Mouse (Mus musculus) MEL-GATA-1-ER (cell line): Measurements from ENCODE around the gene Clasp1.

Experiments
- DNase-seq: peaks from one replicate; pipeline ENCODE4 v3.0.0-alpha.2; 2012; ENCODE audit warnings: low read depth; ENCODE audit errors: extremely low read depth

Gene Clasp1

DNA sequence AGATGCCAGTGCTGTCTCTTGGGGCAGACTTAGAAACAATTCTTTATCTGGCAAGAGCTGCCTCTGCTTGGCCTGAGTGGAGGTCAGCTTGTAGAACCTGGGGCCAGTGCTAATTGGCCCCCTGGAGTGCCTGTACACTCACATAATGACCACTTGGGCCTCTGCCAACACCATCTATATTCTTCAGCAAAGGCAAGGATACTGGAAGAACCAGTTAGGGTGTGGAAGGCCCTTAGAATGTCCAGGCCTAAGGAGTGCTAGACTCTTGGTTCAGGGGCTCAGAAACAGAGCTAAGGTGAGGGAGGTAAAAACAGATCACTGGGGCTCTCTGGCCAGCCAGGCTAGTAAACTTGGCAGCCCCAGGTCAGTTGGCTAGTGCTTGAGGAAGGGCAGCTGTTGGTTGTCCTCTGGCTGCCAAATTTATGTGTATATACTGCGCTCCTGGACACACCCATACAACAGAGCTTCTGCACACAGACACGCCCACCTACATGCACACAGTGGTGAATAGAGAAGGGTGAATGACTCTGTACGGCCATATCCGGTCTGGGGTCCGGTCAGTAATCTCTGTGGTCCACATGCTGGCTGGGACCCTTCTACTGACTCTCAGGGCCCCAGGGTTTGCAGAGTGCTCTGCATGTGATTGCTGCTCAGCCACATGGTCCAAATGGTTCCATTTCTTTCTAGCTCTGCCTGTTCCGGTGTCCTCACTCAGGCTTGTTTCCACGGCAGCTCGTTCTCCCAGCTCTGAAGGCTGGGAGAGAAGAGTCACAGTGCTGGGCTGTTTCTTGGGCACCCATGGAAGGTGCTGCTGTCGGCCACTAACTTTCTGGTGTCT lies 261.3 kb downstream of the Clasp1 start:
- no peak for DNase-seq

DNA sequence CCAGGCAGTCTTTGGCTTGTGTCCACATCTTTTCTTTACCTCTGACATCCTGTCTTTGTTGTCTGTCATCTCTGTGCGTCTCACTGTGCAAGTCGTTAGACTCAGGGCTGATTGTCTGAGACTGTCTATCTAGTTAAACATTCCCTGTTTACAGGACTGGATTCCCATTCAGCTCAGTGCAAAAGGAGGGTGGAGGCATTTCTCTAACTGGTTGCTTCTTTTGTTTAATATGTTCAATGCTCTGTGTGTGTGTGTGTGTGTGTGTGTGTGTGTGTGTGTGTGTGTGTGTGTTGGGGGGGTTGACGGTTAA lies 261.9 kb downstream of the Clasp1 start:
- DNase-seq, result no peak

GRCm38 (mm10) chr1:118658716-118659115 lies 269.9 kb downstream of the Clasp1 start:
- no peak for DNase-seq

DNA sequence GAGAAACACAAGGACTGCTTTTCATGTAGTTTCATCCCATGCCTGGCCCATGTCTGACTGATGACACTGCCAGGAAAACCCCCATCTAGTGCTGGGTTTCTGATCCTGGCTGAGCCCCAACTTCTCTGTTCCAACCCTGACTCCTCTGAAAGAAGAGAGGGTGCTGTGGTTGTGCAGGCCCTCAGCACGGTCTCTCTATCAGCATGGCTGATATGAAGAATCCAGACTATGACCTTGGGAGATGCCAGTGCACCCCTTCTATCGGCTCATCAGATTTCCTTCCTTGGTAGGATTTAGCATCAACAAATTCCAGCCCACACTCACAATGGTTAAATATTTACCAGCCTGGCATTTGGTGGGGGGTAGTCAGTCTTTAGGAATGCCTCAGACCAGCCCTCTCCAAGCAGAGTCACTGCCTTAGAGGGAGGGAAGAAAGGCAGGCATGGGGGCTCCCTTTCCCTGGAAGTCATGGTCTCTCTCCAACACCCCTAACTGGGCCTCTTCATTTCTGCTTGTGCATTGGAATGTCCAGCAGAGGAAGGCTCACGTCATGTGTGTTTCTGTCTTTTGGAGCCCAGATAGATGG lies 272.1 kb downstream of the Clasp1 start:
- no peak for DNase-seq
